Mouse (Mus musculus) adipose tissue, adult 10 weeks (tissue): Measurements from ENCODE around the gene Fmc1. TPM values are rescaled to one million over a fixed set of nuclear protein-coding genes. Genes with fewer than 3 reads are reported as not detected.

Experiments
- polyA plus RNA-seq: library from polyadenylated mRNA; stranded (reverse); fragments of 350-450 nt; fragmentation: Illumina TruSeq; extraction: RNeasy Lipid Tissue Mini Kit (QIAGEN cat#74804); gene quantifications from one replicate; pipeline ENCODE4 v1.2.3, GENCODE M21; 2014; ENCODE audit warnings: low read depth, low replicate concordance

Gene Fmc1
- polyA plus RNA-seq, result 63.0 TPM

DNA sequence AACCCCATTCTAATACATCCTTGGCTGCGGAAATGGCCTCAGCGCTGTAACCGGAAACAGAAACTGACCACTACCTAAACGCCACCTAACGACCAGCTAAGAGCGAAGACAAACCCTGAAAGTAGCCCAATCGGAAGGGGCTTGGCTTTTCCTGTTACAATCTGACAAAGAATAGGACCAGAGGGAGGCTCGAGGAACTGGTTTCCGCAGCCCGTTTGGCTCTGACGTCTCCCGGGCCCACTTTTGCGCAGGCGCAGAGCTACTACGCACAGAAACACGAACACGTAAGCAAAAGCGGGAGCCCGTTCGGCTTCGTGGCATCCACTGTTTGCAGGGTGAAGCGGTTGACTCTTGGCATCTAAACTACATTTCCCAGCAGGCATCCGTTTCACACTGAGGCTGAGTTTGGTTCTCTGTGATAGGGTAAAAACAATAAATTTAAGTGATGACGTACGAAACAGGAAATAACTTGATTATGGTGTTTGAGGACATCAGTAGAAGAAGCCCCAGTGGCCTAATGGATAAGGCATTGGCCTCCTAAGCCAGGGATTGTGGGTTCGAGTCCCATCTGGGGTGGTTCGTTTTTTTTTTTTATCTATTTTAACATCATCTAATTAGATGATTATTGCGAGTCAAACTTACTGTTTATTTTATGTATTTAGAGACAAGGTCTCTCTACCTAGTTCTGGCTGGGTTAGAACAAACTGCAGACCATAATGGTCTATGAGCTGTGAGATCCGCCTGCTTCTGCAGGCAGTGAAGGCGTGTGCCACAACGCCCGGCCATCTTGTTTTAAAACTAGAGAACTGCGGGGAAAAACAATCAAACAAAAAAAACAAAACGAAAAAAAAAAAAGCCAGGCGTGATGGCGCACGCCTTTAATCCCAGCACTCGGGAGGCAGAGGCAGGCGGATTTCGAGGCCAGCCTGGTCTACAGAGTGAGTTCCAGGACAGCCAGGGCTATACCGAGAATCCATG is at the start of gene Fmc1:
TSS of gene Fmc1 (plus strand) at position 75 of the 978 bp plus-strand sequence.

DNA sequence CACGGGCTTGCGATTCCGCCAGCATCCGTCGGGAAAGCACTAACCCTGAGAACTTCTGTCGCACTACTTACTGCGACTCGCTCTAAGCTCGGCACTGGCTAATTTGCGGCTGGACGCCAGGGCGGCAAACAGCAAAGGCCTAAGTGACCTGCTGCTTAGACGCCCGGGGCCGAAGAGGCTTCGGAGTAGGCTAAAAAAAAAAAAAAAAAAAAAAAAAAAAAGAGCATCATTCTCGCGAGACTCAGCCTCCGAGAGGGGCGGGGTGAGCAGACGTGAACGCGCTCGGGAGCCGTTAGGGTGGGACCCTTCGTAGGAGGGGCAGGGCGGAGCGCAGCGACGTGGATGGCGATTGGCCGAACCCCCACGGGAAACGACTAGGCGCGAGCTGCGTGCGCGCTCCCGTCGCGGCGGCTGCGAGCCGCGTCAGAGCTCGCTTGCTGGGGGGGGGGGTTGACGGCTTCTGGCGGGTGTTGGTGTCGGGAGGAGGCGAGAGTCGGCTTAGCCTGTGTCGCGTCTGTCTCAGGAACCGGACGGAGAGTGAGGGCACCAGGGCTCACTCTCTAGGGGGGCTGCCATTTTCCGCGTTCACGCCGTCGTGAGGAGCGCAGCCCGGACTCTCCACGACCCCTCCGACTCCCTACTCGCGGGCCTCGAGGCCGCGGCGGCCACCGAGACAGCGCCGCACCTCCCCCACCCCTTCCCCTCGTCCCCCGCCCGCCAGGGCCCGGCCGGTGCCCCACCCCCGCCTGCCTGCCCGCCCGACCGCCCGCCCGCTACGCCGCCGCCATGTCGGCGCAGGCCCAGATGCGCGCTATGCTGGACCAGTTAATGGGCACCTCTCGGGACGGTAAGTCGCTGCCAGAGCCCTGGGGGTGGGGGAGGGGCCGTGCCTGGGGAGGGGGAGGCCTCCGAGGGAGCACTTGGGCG is 18.0 kb downstream of the Fmc1 start, which contains the start of gene Luc7l2:
TSS of gene Luc7l2 (plus strand) at position 273 of the 927 bp plus-strand sequence.

Other genes starting within 250 kb of the Fmc1 start
- 2.1 TPM for gene Zc3hav1l, start 234.2 kb upstream of the Fmc1 start, polyA plus RNA-seq
- 28.9 TPM for gene Zc3hav1, start 178.9 kb upstream of the Fmc1 start, polyA plus RNA-seq
- gene Ttc26, start 152.0 kb upstream of the Fmc1 start, polyA plus RNA-seq, result 3.2 TPM
- gene Ubn2, start 99.6 kb upstream of the Fmc1 start, polyA plus RNA-seq, result 13.8 TPM
- gene Luc7l2, start 17.8 kb downstream of the Fmc1 start, polyA plus RNA-seq, result 128 TPM
- gene Klrg2, start 103.7 kb downstream of the Fmc1 start, polyA plus RNA-seq, result 9.7 TPM
- 24.4 TPM for gene Clec2l, start 129.6 kb downstream of the Fmc1 start, polyA plus RNA-seq